Mouse (Mus musculus) embryo, embryonic 11 days (tissue): ENCODE results near the gene Mrpl45.
"Not testable (repeated sequence)": the region's sequence is repeated elsewhere in the genome, so short reads cannot be mapped to it uniquely, and the experiment has no call there.

Experiments
- DNase-seq: peaks from one replicate; pipeline ENCODE4 v3.0.0-alpha.2; 2015

The Mrpl45 gene

GRCm38 (mm10) chr11:97299939-97300338 is 15.6 kb upstream of the Mrpl45 start:
- no peak for DNase-seq

- DNase-seq: no peak
These were observed 14.1 kb upstream of the Mrpl45 start for GRCm38 (mm10) chr11:97301406-97301805.

- DNase-seq: no peak
These were observed 13.2 kb upstream of the Mrpl45 start for GRCm38 (mm10) chr11:97302231-97302781.

GRCm38 (mm10) chr11:97304631-97305030 is 10.9 kb upstream of the Mrpl45 start:
- no peak for DNase-seq

GRCm38 (mm10) chr11:97307294-97308069 is 8.0 kb upstream of the Mrpl45 start:
- DNase-seq: no peak

- DNase-seq: no peak
These were observed 6.6 kb upstream of the Mrpl45 start for GRCm38 (mm10) chr11:97308806-97309450.

GRCm38 (mm10) chr11:97309451-97309836 is 6.1 kb upstream of the Mrpl45 start:
- DNase-seq: peak; percentile 42

GRCm38 (mm10) chr11:97309911-97310571 is 5.5 kb upstream of the Mrpl45 start:
- DNase-seq: peak; percentile 93

- peak; percentile 81 for DNase-seq
These were observed 4.5 kb upstream of the Mrpl45 start for GRCm38 (mm10) chr11:97310895-97311631.

- not testable (repeated sequence) for DNase-seq
These were observed 2.6 kb upstream of the Mrpl45 start for GRCm38 (mm10) chr11:97312871-97313270.

- no peak for DNase-seq
These were observed 1.4 kb upstream of the Mrpl45 start for GRCm38 (mm10) chr11:97314110-97314509.

GRCm38 (mm10) chr11:97314751-97315503 is 589 bp upstream of the Mrpl45 start:
- no peak for DNase-seq

- no peak for DNase-seq
These were observed 5.7 kb downstream of the Mrpl45 start for GRCm38 (mm10) chr11:97321197-97321596.

GRCm38 (mm10) chr11:97321894-97322600 is 6.5 kb downstream of the Mrpl45 start:
- DNase-seq: not testable (repeated sequence)

GRCm38 (mm10) chr11:97325224-97325623 is 9.7 kb downstream of the Mrpl45 start:
- no peak for DNase-seq

- peak; percentile 81 for DNase-seq
These were observed 12.6 kb downstream of the Mrpl45 start for GRCm38 (mm10) chr11:97328148-97328547.

- no peak for DNase-seq
These were observed 14.8 kb downstream of the Mrpl45 start for GRCm38 (mm10) chr11:97330315-97330714.

GRCm38 (mm10) chr11:97331231-97332190 is 16.0 kb downstream of the Mrpl45 start:
- DNase-seq: no peak

- no peak for DNase-seq
These were observed 17.5 kb downstream of the Mrpl45 start for GRCm38 (mm10) chr11:97333044-97333443.

- DNase-seq: no peak
These were observed 18.4 kb downstream of the Mrpl45 start for GRCm38 (mm10) chr11:97333896-97334295.
